Mouse (Mus musculus) gastrocnemius, postnatal 36 days (tissue): ENCODE data around the gene Crtam. TPM values are rescaled to one million over a fixed set of nuclear protein-coding genes. Genes with fewer than 3 reads are reported as not detected.

ENCODE experiments used
- total RNA-seq, 2 experiments: library from RNA; stranded (reverse); gene quantifications; 2 replicates each; pipeline ENCODE4 v1.2.3; 2021

Crtam gene
- total RNA-seq, 2 experiments from 2014 or later: not detected

Other genes starting within 250 kb of the Crtam start
- gene Hspa8, start 203.6 kb downstream of the Crtam start, total RNA-seq: 1,000 to 10,000 TPM; 1,032 to 1,188 TPM
- gene Bsx, start 130.5 kb downstream of the Crtam start, total RNA-seq: not detected
- gene Jhy, start 40.5 kb downstream of the Crtam start, total RNA-seq: not detected
- gene Ubash3b, start 157.1 kb upstream of the Crtam start, total RNA-seq: under 1 TPM; 0.31 to 0.81 TPM